Mouse (Mus musculus): ENCODE measurements at regions not wholly inside any gene's neighbourhood (a gene's known extent, or its start where the extent isn't known, plus 50 kb on each side); places are given as distances from the start of the nearest gene placed in this dataset.

GRCm38 (mm10) chr11:56753699-56754098 lies 257.5 kb upstream of the Gria1 start:
- no peak for TF ChIP-seq POLR2A (IDR thresholded peaks at IDR 0.05; ENCODE audit: low read depth, low read length)
- no peak for TF ChIP-seq CTCF (conservative IDR thresholded peaks at IDR 0.05 in 1 of 2, IDR thresholded peaks at IDR 0.05 in 1 of 2; ENCODE audit: low read depth in 2 of 2, low read length in 2 of 2)
- TF ChIP-seq MAX (IDR thresholded peaks at IDR 0.05; ENCODE audit: low read length): no peak
- TF ChIP-seq MXI1 (IDR thresholded peaks at IDR 0.05; ENCODE audit: low read depth, low read length): no peak
- no peak for TF ChIP-seq ZNF384 (IDR thresholded peaks at IDR 0.05; ENCODE audit: low read depth, low read length)
- no peak for TF ChIP-seq PAX5 (IDR thresholded peaks at IDR 0.05; ENCODE audit: low read length)
- no peak for TF ChIP-seq ETS1 (conservative IDR thresholded peaks at IDR 0.05; ENCODE audit: low read depth, low read length)
- TF ChIP-seq RCOR1 (conservative IDR thresholded peaks at IDR 0.05; ENCODE audit: low read depth, low read length): no peak
- no peak for TF ChIP-seq ZKSCAN1 (IDR thresholded peaks at IDR 0.05; ENCODE audit: borderline replicate concordance, low read depth, low read length)
- no peak for TF ChIP-seq MAZ (IDR thresholded peaks at IDR 0.05; ENCODE audit: low read depth, low read length)
- TF ChIP-seq GABPA (IDR thresholded peaks at IDR 0.05; ENCODE audit: insufficient replicate concordance, low read depth, low read length): no peak
- TF ChIP-seq ZMIZ1 (IDR thresholded peaks at IDR 0.05; ENCODE audit: low read depth, low read length): no peak
